23 mouse cellular contexts compared by ENCODE assay signal in the genomic region with DNA sequence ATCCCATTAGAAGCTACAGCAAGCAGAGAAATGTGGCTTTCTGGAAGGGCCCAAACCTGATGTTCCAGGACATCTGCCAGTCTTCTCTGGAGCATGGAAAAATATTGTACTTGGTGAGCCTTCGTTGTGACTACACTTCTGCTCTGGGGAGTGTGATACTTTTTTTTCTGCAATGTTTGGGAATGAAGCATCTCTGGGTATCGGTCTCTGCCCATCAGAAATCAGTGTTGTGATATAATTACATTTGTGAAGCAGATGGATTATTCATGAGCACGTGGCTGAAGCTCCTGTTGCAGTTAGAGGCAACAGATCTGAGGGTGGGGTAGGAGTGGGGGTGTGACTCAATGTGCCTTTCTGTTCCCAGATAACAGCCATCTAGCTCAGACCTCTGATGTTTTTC.
DNase-seq lines count a peak whose midpoint lies in the region; ATAC-seq and TF ChIP-seq lines count a peak whose summit lies in the region.
"Had no signal": no experiment of that assay in that cellular context is flagged by ENCODE, and none has a peak within 500 bp of the region (broad histone marks: within the 10 kb centered on the region; RNA-seq: fewer than 3 reads in every experiment).

No protein-coding gene starts in this region.

- no peak for ATAC-seq in forebrain, embryonic 14.5 days
- no peak for ATAC-seq in forebrain, embryonic 13.5 days
- ATAC-seq: CD4-positive, CD25-positive, alpha-beta regulatory T cell, adult 4 months had no signal

- no peak for TF ChIP-seq CTCF in layer of hippocampus, adult 2 months (conservative IDR thresholded peaks at IDR 0.05)

- DNase-seq in forebrain, embryonic 14.5 days (ENCODE audit: low spot score), result peak; percentile 21
- DNase-seq in layer of hippocampus, adult 11-12 months (ENCODE audit: low spot score), result peak; percentile 59
- no peak for DNase-seq in layer of hippocampus, postnatal 25 days (ENCODE audit: extremely low spot score in 1 of 2, low spot score in 1 of 2)
- DNase-seq in layer of hippocampus, adult 2 months (ENCODE audit: low spot score in 2 of 2), result peak; percentile 65 to 82
- DNase-seq in layer of hippocampus, postnatal 14 days (ENCODE audit: low spot score in 2 of 2), result peak; percentile 38 to 83
- DNase-seq in adrenal gland, postnatal 36 days, result no peak
- no peak for DNase-seq in natural killer cell, adult 2 months (ENCODE audit: low spot score in 2 of 2)
- DNase-seq: adrenal gland, adult 8-10 months; B cell, adult 2 months; cerebellum, adult 2 months; cerebellum, postnatal 10 days; embryo, embryonic 11 days; gastrocnemius, adult 2 months; gastrocnemius, postnatal 36 days; heart, adult 11 months; heart, postnatal 36 days had no signal

- H3K27ac ChIP-seq in forebrain, embryonic 14.5 days (ENCODE audit: low read depth, low read length), result no peak overlapping the region
- H3K27ac ChIP-seq in forebrain, embryonic 13.5 days, result no peak overlapping the region
- peak overlapping the region; percentile 70 for H3K27ac ChIP-seq in layer of hippocampus, adult 2 months
- H3K27ac ChIP-seq: embryonic facial prominence, embryonic 15.5 days; gastrocnemius, adult 2 months; heart, embryonic 13.5 days; hindbrain, embryonic 15.5 days had no signal

- no peaks in the 10 kb centered on the region for H3K27me3 ChIP-seq in forebrain, embryonic 14.5 days (replicated peaks; ENCODE audit: control insufficient read depth, insufficient read depth, low read length)
- no peaks in the 10 kb centered on the region for H3K27me3 ChIP-seq in forebrain, embryonic 13.5 days
- H3K27me3 ChIP-seq: embryonic facial prominence, embryonic 15.5 days; heart, embryonic 13.5 days; hindbrain, embryonic 15.5 days had no signal

- H3K9ac ChIP-seq in forebrain, embryonic 14.5 days (ENCODE audit: low read length), result no peak overlapping the region
- H3K9ac ChIP-seq in forebrain, embryonic 13.5 days, result no peak overlapping the region
- H3K9ac ChIP-seq: embryonic facial prominence, embryonic 15.5 days; heart, embryonic 13.5 days; hindbrain, embryonic 15.5 days had no signal

- H3K36me3 ChIP-seq in forebrain, embryonic 14.5 days (ENCODE audit: control insufficient read depth, insufficient read depth, low read length), result no peaks in the 10 kb centered on the region
- H3K36me3 ChIP-seq in forebrain, embryonic 13.5 days (ENCODE audit: poor library complexity, severe bottlenecking), result no peaks in the 10 kb centered on the region
- H3K36me3 ChIP-seq: embryonic facial prominence, embryonic 15.5 days; G1E; heart, embryonic 13.5 days; hindbrain, embryonic 15.5 days had no signal

- 50% methylated on average over 3 of the region's 3 CpGs for WGBS in forebrain, embryonic 14.5 days
- 60% methylated on average over 3 of the region's 3 CpGs for WGBS in forebrain, embryonic 13.5 days

- no peak overlapping the region for H3K4me2 ChIP-seq in forebrain, embryonic 14.5 days (ENCODE audit: low read length)
- no peak overlapping the region for H3K4me2 ChIP-seq in forebrain, embryonic 13.5 days
- H3K4me2 ChIP-seq: embryonic facial prominence, embryonic 15.5 days; heart, embryonic 13.5 days; hindbrain, embryonic 15.5 days had no signal

- no peaks in the 10 kb centered on the region for H3K9me3 ChIP-seq in forebrain, embryonic 14.5 days (replicated peaks; ENCODE audit: control insufficient read depth, low read length)
- no peaks in the 10 kb centered on the region for H3K9me3 ChIP-seq in forebrain, embryonic 13.5 days (replicated peaks)
- H3K9me3 ChIP-seq: embryonic facial prominence, embryonic 15.5 days; G1E; heart, embryonic 13.5 days; hindbrain, embryonic 15.5 days had no signal

- H3K4me3 ChIP-seq in forebrain, embryonic 14.5 days (ENCODE audit: low read depth, low read length), result no peak overlapping the region
- H3K4me3 ChIP-seq in forebrain, embryonic 13.5 days, result no peak overlapping the region
- no peak overlapping the region for H3K4me3 ChIP-seq in layer of hippocampus, adult 2 months
- H3K4me3 ChIP-seq: embryonic facial prominence, embryonic 15.5 days; erythroblast, embryonic 14.5 days; gastrocnemius, adult 2 months; heart, embryonic 13.5 days; hindbrain, embryonic 15.5 days had no signal

- H3K4me1 ChIP-seq in forebrain, embryonic 14.5 days (ENCODE audit: control insufficient read depth, insufficient read depth, low read length), result no peaks in the 10 kb centered on the region
- no peaks in the 10 kb centered on the region for H3K4me1 ChIP-seq in forebrain, embryonic 13.5 days
- H3K4me1 ChIP-seq: embryonic facial prominence, embryonic 15.5 days; heart, embryonic 13.5 days; hindbrain, embryonic 15.5 days had no signal

Comparison
In these comparisons a context has a peak if more than half of its experiments do, and no peak if none do; other contexts are left out.
1. DNase-seq: peak in forebrain, embryonic 14.5 days (single experiment), layer of hippocampus, adult 11-12 months (single experiment), layer of hippocampus, adult 2 months (2 of 2) and layer of hippocampus, postnatal 14 days (2 of 2); none in layer of hippocampus, postnatal 25 days (0 of 2), adrenal gland, postnatal 36 days (0 of 2) and natural killer cell, adult 2 months (0 of 2).